Mouse (Mus musculus): ENCODE measurements around the gene Galnt16.

DNA sequence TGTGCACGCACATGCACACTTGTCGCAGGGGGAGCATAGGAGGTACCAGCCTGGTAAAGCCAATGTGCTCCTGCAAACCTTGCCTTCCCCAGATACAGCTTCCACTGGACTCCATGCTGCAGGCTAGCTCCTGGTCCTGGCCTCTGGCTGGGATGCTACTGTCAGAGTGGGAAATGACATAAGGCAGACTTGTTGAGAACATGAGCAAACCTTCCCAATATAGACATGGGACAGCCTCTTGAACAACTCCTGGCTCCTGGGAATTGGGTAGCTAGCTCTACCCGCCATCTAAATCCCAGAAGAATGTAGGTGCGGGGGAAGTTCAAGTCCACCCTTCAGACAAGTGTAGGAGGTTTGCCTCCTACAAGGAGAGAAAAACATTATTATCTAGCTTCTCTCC, 56.2 kb downstream of the Galnt16 start:
- TF ChIP-seq CTCF (IDR thresholded peaks at IDR 0.05; ENCODE audit: borderline replicate concordance, extremely low read depth, insufficient read depth, insufficient read length) = no peak
- TF ChIP-seq POLR2A (IDR thresholded peaks at IDR 0.05; ENCODE audit: borderline replicate concordance, extremely low read depth, insufficient read depth, insufficient read length, poor library complexity, severe bottlenecking) = no peak
